Mouse (Mus musculus): ENCODE data around the gene Myo7a. TPM values are rescaled to one million over a fixed set of nuclear protein-coding genes. Genes with fewer than 3 reads are reported as not detected.

Myo7a gene
- polyA plus RNA-seq, 1 experiment: 48.8 TPM

GRCm38 (mm10) chr7:98085314-98085713 is 34.0 kb downstream of the Myo7a start:
- Histone ChIP-seq H3K4me1 (ENCODE audit: control insufficient read depth, insufficient read depth, low read length) (no peaks in the 10 kb centered on the region), H3K4me3 (ENCODE audit: insufficient read depth, low read length) (no peak overlapping the region), H3K27ac (ENCODE audit: insufficient read depth, low read length) (no peak overlapping the region)
- no peak for TF ChIP-seq CTCF (IDR thresholded peaks at IDR 0.05; ENCODE audit: borderline replicate concordance, insufficient read depth, low read length)
- TF ChIP-seq POLR2A (IDR thresholded peaks at IDR 0.05; ENCODE audit: low read depth, low read length): no peak

- Histone ChIP-seq H3K27ac (ENCODE audit: insufficient read depth, low read length) (no peak overlapping the region), H3K4me1 (ENCODE audit: control insufficient read depth, insufficient read depth, low read length) (no peaks in the 10 kb centered on the region), H3K4me3 (ENCODE audit: insufficient read depth, low read length) (no peak overlapping the region)
- TF ChIP-seq POLR2A (IDR thresholded peaks at IDR 0.05; ENCODE audit: low read depth, low read length) (no peak), CTCF (IDR thresholded peaks at IDR 0.05; ENCODE audit: borderline replicate concordance, insufficient read depth, low read length) (no peak)
Observed at GRCm38 (mm10) chr7:98084541-98085293, 34.6 kb downstream of the Myo7a start.

- no peak overlapping the region for H3K27ac ChIP-seq (ENCODE audit: insufficient read depth, low read length)
Observed at GRCm38 (mm10) chr7:98082376-98082775, 36.9 kb downstream of the Myo7a start.

GRCm38 (mm10) chr7:98077453-98077852 is 41.9 kb downstream of the Myo7a start:
- no peaks in the 10 kb centered on the region for H3K4me1 ChIP-seq (ENCODE audit: control insufficient read depth, insufficient read depth, low read length)
- TF ChIP-seq POLR2A (IDR thresholded peaks at IDR 0.05; ENCODE audit: low read depth, low read length) (no peak), CTCF (IDR thresholded peaks at IDR 0.05; ENCODE audit: borderline replicate concordance, insufficient read depth, low read length) (no peak)
- no peak overlapping the region for H3K4me3 ChIP-seq (ENCODE audit: insufficient read depth, low read length)

More at GRCm38 (mm10) chr7:98082376-98082775, 36.9 kb downstream of the Myo7a start:
- TF ChIP-seq POLR2A (IDR thresholded peaks at IDR 0.05; ENCODE audit: low read depth, low read length) (no peak), CTCF (IDR thresholded peaks at IDR 0.05; ENCODE audit: borderline replicate concordance, insufficient read depth, low read length) (no peak)
- Histone ChIP-seq H3K4me3 (ENCODE audit: insufficient read depth, low read length) (no peak overlapping the region), H3K4me1 (ENCODE audit: control insufficient read depth, insufficient read depth, low read length) (no peaks in the 10 kb centered on the region)

GRCm38 (mm10) chr7:98071620-98072019 is 47.7 kb downstream of the Myo7a start:
- Histone ChIP-seq H3K4me3 (ENCODE audit: insufficient read depth, low read length) (no peak overlapping the region), H3K4me1 (ENCODE audit: control insufficient read depth, insufficient read depth, low read length) (no peaks in the 10 kb centered on the region), H3K27ac (ENCODE audit: insufficient read depth, low read length) (no peak overlapping the region)
- TF ChIP-seq CTCF (IDR thresholded peaks at IDR 0.05; ENCODE audit: borderline replicate concordance, insufficient read depth, low read length) (peak; percentile 98), POLR2A (IDR thresholded peaks at IDR 0.05; ENCODE audit: low read depth, low read length) (no peak)

More at GRCm38 (mm10) chr7:98077453-98077852, 41.9 kb downstream of the Myo7a start:
- H3K27ac ChIP-seq (ENCODE audit: insufficient read depth, low read length): no peak overlapping the region

- H3K4me3 ChIP-seq (ENCODE audit: insufficient read depth, low read length): no peak overlapping the region
- TF ChIP-seq POLR2A (IDR thresholded peaks at IDR 0.05; ENCODE audit: low read depth, low read length) (no peak), CTCF (IDR thresholded peaks at IDR 0.05; ENCODE audit: borderline replicate concordance, insufficient read depth, low read length) (no peak)
- H3K4me1 ChIP-seq (ENCODE audit: control insufficient read depth, insufficient read depth, low read length): no peaks in the 10 kb centered on the region
- no peak overlapping the region for H3K27ac ChIP-seq (ENCODE audit: insufficient read depth, low read length)
Observed at GRCm38 (mm10) chr7:98066229-98066628, 53.1 kb downstream of the Myo7a start.

- TF ChIP-seq POLR2A (IDR thresholded peaks at IDR 0.05; ENCODE audit: low read depth, low read length) (no peak), CTCF (IDR thresholded peaks at IDR 0.05; ENCODE audit: borderline replicate concordance, insufficient read depth, low read length) (no peak)
- no peak overlapping the region for H3K4me3 ChIP-seq (ENCODE audit: insufficient read depth, low read length)
- H3K4me1 ChIP-seq (ENCODE audit: control insufficient read depth, insufficient read depth, low read length): no peaks in the 10 kb centered on the region
- no peak overlapping the region for H3K27ac ChIP-seq (ENCODE audit: insufficient read depth, low read length)
Observed at GRCm38 (mm10) chr7:98054942-98055341, 64.4 kb downstream of the Myo7a start.

GRCm38 (mm10) chr7:98054461-98054860 is 64.9 kb downstream of the Myo7a start:
- no peak overlapping the region for H3K27ac ChIP-seq (ENCODE audit: insufficient read depth, low read length)
- TF ChIP-seq POLR2A (IDR thresholded peaks at IDR 0.05; ENCODE audit: low read depth, low read length): no peak
- TF ChIP-seq CTCF (IDR thresholded peaks at IDR 0.05; ENCODE audit: borderline replicate concordance, insufficient read depth, low read length): no peak
- no peak overlapping the region for H3K4me3 ChIP-seq (ENCODE audit: insufficient read depth, low read length)
- no peaks in the 10 kb centered on the region for H3K4me1 ChIP-seq (ENCODE audit: control insufficient read depth, insufficient read depth, low read length)

GRCm38 (mm10) chr7:98051980-98052379 is 67.3 kb downstream of the Myo7a start:
- Histone ChIP-seq H3K27ac (ENCODE audit: insufficient read depth, low read length) (no peak overlapping the region), H3K4me1 (ENCODE audit: control insufficient read depth, insufficient read depth, low read length) (no peaks in the 10 kb centered on the region), H3K4me3 (ENCODE audit: insufficient read depth, low read length) (no peak overlapping the region)
- TF ChIP-seq CTCF (IDR thresholded peaks at IDR 0.05; ENCODE audit: borderline replicate concordance, insufficient read depth, low read length): peak; percentile 75
- no peak for TF ChIP-seq POLR2A (IDR thresholded peaks at IDR 0.05; ENCODE audit: low read depth, low read length)

GRCm38 (mm10) chr7:98048101-98048824 is 71.1 kb downstream of the Myo7a start:
- Histone ChIP-seq H3K4me3 (ENCODE audit: insufficient read depth, low read length) (no peak overlapping the region), H3K27ac (ENCODE audit: insufficient read depth, low read length) (no peak overlapping the region)
- TF ChIP-seq CTCF (IDR thresholded peaks at IDR 0.05; ENCODE audit: borderline replicate concordance, insufficient read depth, low read length): no peak
- no peak for TF ChIP-seq POLR2A (IDR thresholded peaks at IDR 0.05; ENCODE audit: low read depth, low read length)

More at GRCm38 (mm10) chr7:98048101-98048824, 71.1 kb downstream of the Myo7a start:
- H3K4me1 ChIP-seq (ENCODE audit: control insufficient read depth, insufficient read depth, low read length): no peaks in the 10 kb centered on the region
